Mouse (Mus musculus) kidney, postnatal 0 days (tissue): ENCODE measurements at regions not wholly inside any gene's neighbourhood (a gene's known extent, or its start where the extent isn't known, plus 50 kb on each side); places are given as distances from the start of the nearest gene placed in this dataset.

Source experiments
- ATAC-seq: fragments of 200-750 bp; cut with Nextera tagmentation; replicated peaks from 2 replicates; pipeline ENCODE4 v1.8.0; 2017; ENCODE audit warnings: low read depth, moderate number of reproducible peaks, moderate TSS enrichment, moderate library complexity; ENCODE audit not compliant: low FRiP score
- DNase-seq: peaks from one replicate; pipeline ENCODE4 v3.0.0-alpha.2; 2016; ENCODE audit warnings: low spot score
- H3K27ac ChIP-seq: fragments of 300-500 bp; sonication (generic); 2 replicates; pipeline ENCODE4 v1.5.1; 2014; ENCODE audit warnings: mild to moderate bottlenecking
- H3K27me3 ChIP-seq: fragments of 300-500 bp; sonication (generic); 2 replicates; pipeline ENCODE4 v1.6.1; 2014; ENCODE audit warnings: low read length, mixed read lengths; ENCODE audit not compliant: insufficient read depth
- H3K36me3 ChIP-seq: fragments of 300-500 bp; sonication (generic); 2 replicates; pipeline ENCODE4 v1.6.1; 2014; ENCODE audit warnings: low read length, mixed read lengths; ENCODE audit not compliant: insufficient read depth
- H3K4me1 ChIP-seq: fragments of 300-500 bp; sonication (generic); replicated peaks from 2 replicates; pipeline ENCODE4 v1.6.1; 2014; ENCODE audit warnings: antibody characterized with exemption, low read length, mixed read lengths; ENCODE audit not compliant: insufficient read depth
- H3K4me2 ChIP-seq: fragments of 300-500 bp; sonication (generic); 2 replicates; pipeline ENCODE4 v1.6.1; 2014; ENCODE audit warnings: mild to moderate bottlenecking, low read length, moderate library complexity, mixed read lengths
- H3K4me3 ChIP-seq: fragments of 300-500 bp; sonication (generic); replicated peaks from 2 replicates; pipeline ENCODE4 v1.5.1; 2014; ENCODE audit warnings: low read depth, low read length
- H3K9ac ChIP-seq: fragments of 300-500 bp; sonication (generic); 2 replicates; pipeline ENCODE4 v1.6.1; 2014; ENCODE audit warnings: low read depth, low read length
- H3K9me3 ChIP-seq: fragments of 300-500 bp; sonication (generic); replicated peaks from 2 replicates; pipeline ENCODE4 v1.6.1; 2016; ENCODE audit warnings: low read length, inconsistent platforms, mixed read lengths
- CTCF ChIP-seq: IDR thresholded peaks from 2 replicates; pipeline ENCODE4 v1.5.1; 2016; ENCODE audit warnings: antibody characterized with exemption, low read depth, mild to moderate bottlenecking, moderate library complexity
- WGBS: fragments of 180-500 bp; shearing (Covaris S2); extraction: QIAGEN DNeasy Blood & Tissue Kit; methylation state at CpG from one replicate; pipeline ENCODE4 v1.1.7; 2014; 5-methylcytosine and 5-hydroxymethylcytosine counted together

GRCm38 (mm10) chr12:94587031-94587430, 1105.0 kb upstream of the Flrt2 start:
- ATAC-seq = no peak
- H3K4me3 ChIP-seq = no peak overlapping the region
- no peak overlapping the region for H3K27ac ChIP-seq
- no peak overlapping the region for H3K4me2 ChIP-seq
- 65% methylated on average over 4 of the region's 4 CpGs for WGBS
- no peak for TF ChIP-seq CTCF
- H3K9me3 ChIP-seq = no peaks in the 10 kb centered on the region
- H3K4me1 ChIP-seq = no peaks in the 10 kb centered on the region
- no peaks in the 10 kb centered on the region for H3K36me3 ChIP-seq
- no peak overlapping the region for H3K9ac ChIP-seq
- peak; percentile 36 for DNase-seq
- H3K27me3 ChIP-seq = no peaks in the 10 kb centered on the region

GRCm38 (mm10) chr12:94588599-94588998, 1103.4 kb upstream of the Flrt2 start:
- Histone ChIP-seq H3K9ac (no peak overlapping the region), H3K36me3 (no peaks in the 10 kb centered on the region), H3K9me3 (no peaks in the 10 kb centered on the region), H3K27me3 (no peaks in the 10 kb centered on the region), H3K4me1 (no peaks in the 10 kb centered on the region), H3K4me2 (no peak overlapping the region), H3K27ac (peak overlapping the region; percentile 27), H3K4me3 (no peak overlapping the region)
- 18% methylated on average over 4 of the region's 4 CpGs for WGBS
- peak; percentile 70 for DNase-seq
- no peak for TF ChIP-seq CTCF
- peak; percentile 21; the same call in 1 of the 2 replicates for ATAC-seq

GRCm38 (mm10) chr12:94589033-94589432, 1103.0 kb upstream of the Flrt2 start:
- ATAC-seq (peak; percentile 46), DNase-seq (peak; percentile 81)
- Histone ChIP-seq H3K27me3 (no peaks in the 10 kb centered on the region), H3K4me3 (no peak overlapping the region), H3K27ac (peak overlapping the region; percentile 27), H3K4me1 (no peaks in the 10 kb centered on the region), H3K4me2 (0 out of 2 replicates have a peak overlapping the region, but pooled peaks have one; percentile 1), H3K9me3 (no peaks in the 10 kb centered on the region), H3K9ac (no peak overlapping the region), H3K36me3 (no peaks in the 10 kb centered on the region)
- no peak for TF ChIP-seq CTCF
- whole genome bisulfite sequencing = 7% methylated on average over 4 of the region's 4 CpGs

GRCm38 (mm10) chr12:94605566-94605965, 1086.5 kb upstream of the Flrt2 start:
- WGBS = 65% methylated on average over 1 of the region's 1 CpGs
- ATAC-seq = no peak
- no peak for DNase-seq

GRCm38 (mm10) chr12:94636555-94636954, 1055.5 kb upstream of the Flrt2 start:
- TF ChIP-seq CTCF = no peak
- WGBS = 98% methylated on average over 1 of the region's 1 CpGs

More at GRCm38 (mm10) chr12:94605566-94605965, 1086.5 kb upstream of the Flrt2 start:
- H3K4me3 ChIP-seq = no peak overlapping the region
- no peak for TF ChIP-seq CTCF
- no peaks in the 10 kb centered on the region for H3K27me3 ChIP-seq
- H3K9ac ChIP-seq = no peak overlapping the region
- H3K9me3 ChIP-seq = no peaks in the 10 kb centered on the region
- H3K36me3 ChIP-seq = no peaks in the 10 kb centered on the region
- H3K27ac ChIP-seq = no peak overlapping the region
- H3K4me2 ChIP-seq = no peak overlapping the region
- H3K4me1 ChIP-seq = no peaks in the 10 kb centered on the region

GRCm38 (mm10) chr12:94640153-94640552, 1051.9 kb upstream of the Flrt2 start:
- 62% methylated on average over 4 of the region's 4 CpGs for WGBS
- Histone ChIP-seq H3K4me1 (no peaks in the 10 kb centered on the region), H3K27me3 (no peaks in the 10 kb centered on the region), H3K4me3 (no peak overlapping the region), H3K36me3 (no peaks in the 10 kb centered on the region), H3K4me2 (no peak overlapping the region), H3K9ac (no peak overlapping the region), H3K27ac (no peak overlapping the region), H3K9me3 (no peaks in the 10 kb centered on the region)
- no peak for DNase-seq
- no peak for ATAC-seq
- TF ChIP-seq CTCF = no peak

More at GRCm38 (mm10) chr12:94636555-94636954, 1055.5 kb upstream of the Flrt2 start:
- Histone ChIP-seq H3K27me3 (no peaks in the 10 kb centered on the region), H3K36me3 (no peaks in the 10 kb centered on the region), H3K9me3 (no peaks in the 10 kb centered on the region), H3K4me3 (no peak overlapping the region), H3K27ac (no peak overlapping the region), H3K4me2 (no peak overlapping the region), H3K4me1 (no peaks in the 10 kb centered on the region), H3K9ac (no peak overlapping the region)
- no peak for DNase-seq
- no peak for ATAC-seq

GRCm38 (mm10) chr12:94645302-94645701, 1046.7 kb upstream of the Flrt2 start:
- H3K9me3 ChIP-seq = no peaks in the 10 kb centered on the region
- H3K27me3 ChIP-seq = no peaks in the 10 kb centered on the region
- no peak for ATAC-seq
- no peak for DNase-seq
- no peak for TF ChIP-seq CTCF
- WGBS = 64% methylated on average over 2 of the region's 2 CpGs
- no peak overlapping the region for H3K27ac ChIP-seq
- no peaks in the 10 kb centered on the region for H3K4me1 ChIP-seq
- H3K4me2 ChIP-seq = no peak overlapping the region
- H3K4me3 ChIP-seq = no peak overlapping the region
- no peak overlapping the region for H3K9ac ChIP-seq
- H3K36me3 ChIP-seq = no peaks in the 10 kb centered on the region
